Mouse (Mus musculus) MEL (cell line): ENCODE results near the gene Stat6.

ENCODE experiments used
- CHD2 ChIP-seq: IDR thresholded peaks from 2 replicates; pipeline ENCODE4 v1.6.1; 2011; ENCODE audit warnings: low read length, improper control_type of control experiment
- CTCF ChIP-seq, 3 experiments: IDR thresholded peaks in 2 of 3; conservative IDR thresholded peaks in 1 of 3; 2 replicates each; pipeline ENCODE4 v1.5.1; 2011 to 2012; ENCODE audit warnings: low read length in 3 of 3, low read depth in 2 of 3, mild to moderate bottlenecking in 2 of 3, improper control_type of control experiment in 1 of 3, inconsistent platforms in 1 of 3, mixed read lengths in 1 of 3, moderate library complexity in 1 of 3; ENCODE audit not compliant: control insufficient read depth in 1 of 3, insufficient read depth in 1 of 3, poor library complexity in 1 of 3, severe bottlenecking in 1 of 3
- EP300 ChIP-seq, 2 experiments: IDR thresholded peaks; 2 replicates each; pipeline ENCODE4 v1.6.1; 2011; ENCODE audit warnings: improper control_type of control experiment in 2 of 2, low read length in 2 of 2, low read depth in 1 of 2, mild to moderate bottlenecking in 1 of 2
- GATA1 ChIP-seq: IDR thresholded peaks from 2 replicates; pipeline ENCODE4 v1.6.1; 2011; ENCODE audit warnings: low read depth, low read length, improper control_type of control experiment
- MXI1 ChIP-seq: IDR thresholded peaks from 2 replicates; pipeline ENCODE4 v1.6.1; 2011; ENCODE audit warnings: mild to moderate bottlenecking, low read depth, low read length, improper control_type of control experiment
- POLR2A ChIP-seq, 2 experiments: IDR thresholded peaks; 2 replicates each; pipeline ENCODE4 v1.6.1; 2011 to 2012; ENCODE audit warnings: low read length in 2 of 2, mild to moderate bottlenecking in 2 of 2, control low read depth in 1 of 2, improper control_type of control experiment in 1 of 2, low read depth in 1 of 2, moderate library complexity in 1 of 2; ENCODE audit not compliant: control insufficient read depth in 1 of 2, insufficient read depth in 1 of 2, poor library complexity in 1 of 2
- TAL1 ChIP-seq: IDR thresholded peaks from 2 replicates; pipeline ENCODE4 v1.6.1; 2012; ENCODE audit warnings: mild to moderate bottlenecking, inconsistent platforms, low read length, moderate library complexity, mixed read lengths
- ZC3H11A ChIP-seq: IDR thresholded peaks from 2 replicates; pipeline ENCODE4 v1.6.1; 2012; ENCODE audit warnings: low read depth, mild to moderate bottlenecking, inconsistent platforms, low read length, improper control_type of control experiment
- ZNF384 ChIP-seq: IDR thresholded peaks from 2 replicates; pipeline ENCODE4 v1.6.1; 2012; ENCODE audit warnings: low read depth, mild to moderate bottlenecking, inconsistent platforms, low read length, improper control_type of control experiment

DNA sequence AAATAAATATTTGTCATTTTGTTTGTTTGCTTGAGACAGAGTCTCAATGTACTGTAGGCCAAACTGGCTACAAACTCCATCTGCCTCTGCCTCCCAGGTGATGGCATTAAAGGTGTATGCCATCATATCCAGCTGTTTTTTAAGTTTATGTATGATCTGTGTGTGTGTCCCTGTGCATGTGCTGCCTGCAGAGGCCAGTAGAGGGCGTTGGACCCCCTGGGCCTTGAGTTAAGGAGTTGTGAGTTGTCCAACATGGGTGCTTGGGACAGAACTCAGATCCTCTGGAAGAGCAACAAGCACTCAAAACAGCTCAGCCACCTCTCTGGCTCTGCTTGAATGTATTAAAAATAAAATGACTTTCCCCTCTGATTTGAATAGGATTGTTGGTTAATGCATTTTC lies 48.3 kb downstream of the Stat6 start:
- no peak for TF ChIP-seq TAL1
- peak; percentile 30 to 50 (median 35) for TF ChIP-seq CTCF (IDR thresholded peaks at IDR 0.05 in 2 of 3, conservative IDR thresholded peaks at IDR 0.05 in 1 of 3; ENCODE audit: control insufficient read depth in 1 of 3, insufficient read depth in 1 of 3, low read depth in 2 of 3, low read length in 3 of 3, poor library complexity in 1 of 3, severe bottlenecking in 1 of 3)
- no peak for TF ChIP-seq MXI1
- TF ChIP-seq ZNF384 = no peak
- TF ChIP-seq POLR2A (IDR thresholded peaks at IDR 0.05; ENCODE audit: control insufficient read depth in 1 of 2, insufficient read depth in 1 of 2, low read depth in 1 of 2, low read length in 2 of 2, poor library complexity in 1 of 2) = no peak
- TF ChIP-seq ZC3H11A = no peak
- TF ChIP-seq GATA1 = no peak
- no peak for TF ChIP-seq EP300 (IDR thresholded peaks at IDR 0.05; ENCODE audit: low read depth in 1 of 2, low read length in 2 of 2)
- no peak for TF ChIP-seq CHD2
